In genomic region chr2:160908607-160909006, GRCm38 (mm10) we compare ENCODE assay signal across 17 mouse cellular contexts. TPM values are rescaled to one million over a fixed set of nuclear protein-coding genes. Genes with fewer than 3 reads are reported as not detected.
DNase-seq lines count a peak whose midpoint lies in the region.
"Had no signal": no experiment of that assay in that cellular context is flagged by ENCODE, and none has a peak within 500 bp of the region (broad histone marks: within the 10 kb centered on the region; RNA-seq: fewer than 3 reads in every experiment).

No protein-coding gene starts in this region.

- peak; percentile 53 for DNase-seq in adrenal gland, postnatal 14 days
- no peak for DNase-seq in adrenal gland, postnatal 4 days (ENCODE audit: low spot score in 2 of 2)
- DNase-seq in gastrocnemius, postnatal 10 days: peak; percentile 32
- DNase-seq in gastrocnemius, postnatal 36 days: no peak
- DNase-seq in lung, postnatal 14 days: peak; percentile 15
- no peak for DNase-seq in lung, adult 18-20 months
- no peak for DNase-seq in urinary bladder, postnatal 4 days (ENCODE audit: low spot score in 2 of 2)
- DNase-seq: embryo, embryonic 11 days; heart, postnatal 10 days; kidney, adult 9 months; kidney, postnatal 14 days; liver, embryonic 13.5 days; right cerebral cortex, adult 18-20 months; thymus, adult 2 months; thymus, postnatal 4 days had no signal

- intact Hi-C loops in gastrocnemius, postnatal 36 days (cut with DNase I): no loop called here

RNA-seq across cellular contexts. Expression of gene Emilin3, which starts 3.5 kb away (rescaled TPM):
- 0.15 and 0.23 TPM in 2 replicates for total RNA-seq in adrenal gland, postnatal 14 days (2021)
- total RNA-seq in adrenal gland, postnatal 4 days (2021): 1 to 10 TPM; 1.7 to 1.8 TPM
- 1 to 10 TPM; 6.9 to 8.2 TPM for total RNA-seq in gastrocnemius, postnatal 10 days (2021)
- total RNA-seq in gastrocnemius, postnatal 36 days (2021): under 1 TPM; 0.36 to 0.44 TPM
- total RNA-seq: granulocyte monocyte progenitor cell, adult 5-6 weeks; megakaryocyte, adult 5-6 weeks had no signal

RNA-seq across cellular contexts. Expression of gene Lpin3, which starts 28.1 kb away (rescaled TPM):
- total RNA-seq in adrenal gland, postnatal 14 days (2021): 36.2 and 42.1 TPM in 2 replicates
- total RNA-seq in adrenal gland, postnatal 4 days (2021): 10 to 100 TPM; 44.6 to 45.1 TPM
- 10 to 100 TPM in 1 of 2 experiments, 1 to 10 TPM in 1; 9.7 to 11.3 TPM for total RNA-seq in gastrocnemius, postnatal 10 days (2021)
- 1 to 10 TPM; 3.0 to 4.6 TPM for total RNA-seq in gastrocnemius, postnatal 36 days (2021)
- total RNA-seq: granulocyte monocyte progenitor cell, adult 5-6 weeks; megakaryocyte, adult 5-6 weeks had no signal

RNA-seq across cellular contexts. Expression of gene Zhx3, which starts 35.8 kb away (rescaled TPM):
- total RNA-seq in adrenal gland, postnatal 14 days (2021): 87.8 and 103 TPM in 2 replicates
- 10 to 100 TPM; 71.5 to 73.3 TPM for total RNA-seq in adrenal gland, postnatal 4 days (2021)
- total RNA-seq in gastrocnemius, postnatal 10 days (2021): 10 to 100 TPM; 53.3 to 57.6 TPM
- 10 to 100 TPM; 24.8 to 25.7 TPM for total RNA-seq in gastrocnemius, postnatal 36 days (2021)

Comparison
In these comparisons a context has a peak if more than half of its experiments do, and no peak if none do; other contexts are left out.
1. DNase-seq: peak in adrenal gland, postnatal 14 days (single experiment), gastrocnemius, postnatal 10 days (single experiment) and lung, postnatal 14 days (single experiment); none in adrenal gland, postnatal 4 days (0 of 2), gastrocnemius, postnatal 36 days (0 of 2), lung, adult 18-20 months (0 of 2) and urinary bladder, postnatal 4 days (0 of 2).